Mouse (Mus musculus) layer of hippocampus, postnatal 10 days (tissue): Measurements from ENCODE around the gene Hs2st1. TPM values are rescaled to one million over a fixed set of nuclear protein-coding genes. Genes with fewer than 3 reads are reported as not detected.

Source experiments
- DNase-seq, 2 experiments: peaks; one replicate each; pipeline ENCODE4 v3.0.0; 2021; ENCODE audit warnings: low spot score in 2 of 2
- total RNA-seq, 2 experiments: library from RNA; stranded (reverse); gene quantifications; 2 replicates each; pipeline ENCODE4 v1.2.3; 2021

The Hs2st1 gene
- total RNA-seq, 2 experiments from 2014 or later = 48.8 to 51.9 TPM

- DNase-seq = no peak
These were observed 19.4 kb upstream of the Hs2st1 start for GRCm38 (mm10) chr3:144589189-144589890.

- no peak for DNase-seq
These were observed 16.8 kb upstream of the Hs2st1 start for GRCm38 (mm10) chr3:144586731-144587130.

GRCm38 (mm10) chr3:144584789-144585553 lies 15.0 kb upstream of the Hs2st1 start:
- no peak for DNase-seq

- DNase-seq = no peak
These were observed 13.8 kb upstream of the Hs2st1 start for GRCm38 (mm10) chr3:144583789-144584188.

- no peak for DNase-seq
These were observed 12.3 kb upstream of the Hs2st1 start for GRCm38 (mm10) chr3:144582306-144582705.

GRCm38 (mm10) chr3:144581842-144582241 lies 11.9 kb upstream of the Hs2st1 start:
- DNase-seq = no peak

- no peak for DNase-seq
These were observed 10.3 kb upstream of the Hs2st1 start for GRCm38 (mm10) chr3:144580281-144580680.

- no peak for DNase-seq
These were observed 9.8 kb upstream of the Hs2st1 start for GRCm38 (mm10) chr3:144579796-144580195.

GRCm38 (mm10) chr3:144578921-144579320 lies 8.9 kb upstream of the Hs2st1 start:
- DNase-seq = no peak

- no peak for DNase-seq
These were observed 7.7 kb upstream of the Hs2st1 start for GRCm38 (mm10) chr3:144577366-144578340.

GRCm38 (mm10) chr3:144574256-144574655 lies 4.3 kb upstream of the Hs2st1 start:
- no peak for DNase-seq

GRCm38 (mm10) chr3:144570816-144571487 lies 971 bp upstream of the Hs2st1 start:
- no peak for DNase-seq

GRCm38 (mm10) chr3:144569401-144569971 lies 495 bp downstream of the Hs2st1 start:
- peak in 1 of 2 experiments; percentile 56 for DNase-seq

- peak; percentile 26 to 44 for DNase-seq
These were observed 1.1 kb downstream of the Hs2st1 start for GRCm38 (mm10) chr3:144568861-144569361.

- DNase-seq = no peak
These were observed 4.8 kb downstream of the Hs2st1 start for GRCm38 (mm10) chr3:144565212-144565611.

GRCm38 (mm10) chr3:144563916-144564315 lies 6.1 kb downstream of the Hs2st1 start:
- DNase-seq = no peak

- DNase-seq = peak; percentile 21 to 45
These were observed 8.3 kb downstream of the Hs2st1 start for GRCm38 (mm10) chr3:144561511-144562250.

- no peak for DNase-seq
These were observed 11.7 kb downstream of the Hs2st1 start for GRCm38 (mm10) chr3:144558274-144558673.

- DNase-seq = no peak
These were observed 13.2 kb downstream of the Hs2st1 start for GRCm38 (mm10) chr3:144556625-144557324.
